Mouse (Mus musculus): ENCODE measurements around the gene Phf20. TPM values are rescaled to one million over a fixed set of nuclear protein-coding genes. Genes with fewer than 3 reads are reported as not detected.
"Not testable (repeated sequence)": the region's sequence is repeated elsewhere in the genome, so short reads cannot be mapped to it uniquely, and the experiment has no call there.

Phf20 gene
- polyA plus RNA-seq, 1 experiment: 5.9 TPM

- 7% methylated on average over 17 of the region's 17 CpGs for WGBS
- DNase-seq (ENCODE audit: low read depth, low spot score): no peak
Observed at GRCm38 (mm10) chr2:156197129-156197911, 1.1 kb downstream of the Phf20 start.

GRCm38 (mm10) chr2:156199944-156200343 lies 3.7 kb downstream of the Phf20 start:
- DNase-seq (ENCODE audit: low read depth, low spot score): no peak
- WGBS: 64% methylated on average over 3 of the region's 3 CpGs

- DNase-seq (ENCODE audit: low read depth, low spot score): no peak
- WGBS: 85% methylated on average over 4 of the region's 4 CpGs
Observed at GRCm38 (mm10) chr2:156201486-156201885, 5.2 kb downstream of the Phf20 start.

GRCm38 (mm10) chr2:156202848-156203437 lies 6.7 kb downstream of the Phf20 start:
- DNase-seq (ENCODE audit: low read depth, low spot score): no peak
- WGBS: 14% methylated on average over 3 of the region's 3 CpGs

- WGBS: 90% methylated on average over 6 of the region's 6 CpGs
Observed at GRCm38 (mm10) chr2:156203917-156204316, 7.7 kb downstream of the Phf20 start.

GRCm38 (mm10) chr2:156217786-156218185 lies 21.5 kb downstream of the Phf20 start:
- WGBS: 81% methylated on average over 1 of the region's 1 CpGs
- DNase-seq (ENCODE audit: low read depth, low spot score): no peak

More at GRCm38 (mm10) chr2:156203917-156204316, 7.7 kb downstream of the Phf20 start:
- DNase-seq (ENCODE audit: low read depth, low spot score): no peak

GRCm38 (mm10) chr2:156222100-156222499 lies 25.8 kb downstream of the Phf20 start:
- DNase-seq (ENCODE audit: low read depth, low spot score): no peak

GRCm38 (mm10) chr2:156224043-156224442 lies 27.8 kb downstream of the Phf20 start:
- DNase-seq (ENCODE audit: low read depth, low spot score): no peak
- 59% methylated on average over 5 of the region's 5 CpGs for WGBS

GRCm38 (mm10) chr2:156227689-156228088 lies 31.4 kb downstream of the Phf20 start:
- no peak for DNase-seq (ENCODE audit: low read depth, low spot score)
- 95% methylated on average over 1 of the region's 1 CpGs for WGBS

- DNase-seq (ENCODE audit: low read depth, low spot score): no peak
- WGBS: 95% methylated on average over 1 of the region's 1 CpGs
Observed at GRCm38 (mm10) chr2:156229171-156229570, 32.9 kb downstream of the Phf20 start.

- no peak for DNase-seq (ENCODE audit: low read depth, low spot score)
Observed at GRCm38 (mm10) chr2:156231340-156231739, 35.1 kb downstream of the Phf20 start.

GRCm38 (mm10) chr2:156233275-156233948 lies 37.1 kb downstream of the Phf20 start:
- WGBS: 85% methylated on average over 3 of the region's 3 CpGs

GRCm38 (mm10) chr2:156234016-156234415 lies 37.8 kb downstream of the Phf20 start:
- WGBS: 77% methylated on average over 2 of the region's 2 CpGs
- not testable (repeated sequence) for DNase-seq (ENCODE audit: low read depth, low spot score)

More at GRCm38 (mm10) chr2:156233275-156233948, 37.1 kb downstream of the Phf20 start:
- DNase-seq (ENCODE audit: low read depth, low spot score): no peak

GRCm38 (mm10) chr2:156235847-156236246 lies 39.6 kb downstream of the Phf20 start:
- WGBS: 88% methylated on average over 4 of the region's 4 CpGs
- no peak for DNase-seq (ENCODE audit: low read depth, low spot score)

GRCm38 (mm10) chr2:156241662-156242061 lies 45.4 kb downstream of the Phf20 start:
- WGBS: 82% methylated on average over 2 of the region's 2 CpGs

GRCm38 (mm10) chr2:156243011-156243410 lies 46.7 kb downstream of the Phf20 start:
- 89% methylated on average over 8 of the region's 8 CpGs for WGBS
- DNase-seq (ENCODE audit: low read depth, low spot score): no peak

More at GRCm38 (mm10) chr2:156241662-156242061, 45.4 kb downstream of the Phf20 start:
- DNase-seq (ENCODE audit: low read depth, low spot score): no peak

GRCm38 (mm10) chr2:156247599-156247998 lies 51.3 kb downstream of the Phf20 start:
- no peak for DNase-seq (ENCODE audit: low read depth, low spot score)

- no peak for DNase-seq (ENCODE audit: low read depth, low spot score)
Observed at GRCm38 (mm10) chr2:156250761-156251160, 54.5 kb downstream of the Phf20 start.

GRCm38 (mm10) chr2:156251291-156251690 lies 55.0 kb downstream of the Phf20 start:
- WGBS: 94% methylated on average over 1 of the region's 1 CpGs
- no peak for DNase-seq (ENCODE audit: low read depth, low spot score)

- DNase-seq (ENCODE audit: low read depth, low spot score): no peak
- WGBS: 71% methylated on average over 2 of the region's 2 CpGs
Observed at GRCm38 (mm10) chr2:156257051-156257450, 60.8 kb downstream of the Phf20 start.
